Mouse (Mus musculus) embryonic facial prominence, embryonic 13.5 days (tissue): ENCODE data around the gene Atp23. TPM values are rescaled to one million over a fixed set of nuclear protein-coding genes. Genes with fewer than 3 reads are reported as not detected.

Experiments
- ATAC-seq: fragments of 200-750 bp; cut with Nextera tagmentation; 2 replicates; pipeline ENCODE4 v1.8.0; 2017; ENCODE audit warnings: low read depth; ENCODE audit not compliant: insufficient number of reproducible peaks, insufficient read depth, low FRiP score, low TSS enrichment
- H3K27ac ChIP-seq: fragments of 300-500 bp; sonication (generic); 2 replicates; pipeline ENCODE4 v1.5.1; 2015; ENCODE audit warnings: moderate library complexity, mild to moderate bottlenecking, inconsistent platforms
- H3K27me3 ChIP-seq: fragments of 300-500 bp; sonication (generic); 2 replicates; pipeline ENCODE4 v1.6.1; 2015; ENCODE audit warnings: mild to moderate bottlenecking, inconsistent platforms
- H3K36me3 ChIP-seq: fragments of 300-500 bp; sonication (generic); 2 replicates; pipeline ENCODE4 v1.6.1; 2015; ENCODE audit warnings: mild to moderate bottlenecking, inconsistent platforms
- H3K4me1 ChIP-seq: fragments of 300-500 bp; sonication (generic); 2 replicates; pipeline ENCODE4 v1.6.1; 2015; ENCODE audit warnings: inconsistent platforms
- H3K4me2 ChIP-seq: fragments of 300-500 bp; sonication (generic); 2 replicates; pipeline ENCODE4 v1.6.1; 2015; ENCODE audit warnings: moderate library complexity, mild to moderate bottlenecking, inconsistent platforms
- H3K4me3 ChIP-seq: fragments of 300-500 bp; sonication (generic); 2 replicates; pipeline ENCODE4 v1.5.1; 2015; ENCODE audit warnings: mild to moderate bottlenecking, inconsistent platforms
- H3K9ac ChIP-seq: fragments of 300-500 bp; sonication (generic); 2 replicates; pipeline ENCODE4 v1.6.1; 2015; ENCODE audit warnings: mild to moderate bottlenecking, inconsistent platforms
- H3K9me3 ChIP-seq: fragments of 300-500 bp; sonication (generic); 2 replicates; pipeline ENCODE4 v1.6.1; 2016; ENCODE audit warnings: inconsistent platforms
- WGBS: fragments of 180-500 bp; shearing (Covaris S2); methylation state at CpG from one replicate; pipeline ENCODE4 v1.1.7; 2015; ENCODE audit warnings: mixed read lengths; 5-methylcytosine and 5-hydroxymethylcytosine counted together
- polyA plus RNA-seq: library from polyadenylated mRNA; unstranded; fragments of >200 nt; fragmentation: Nextera tagmentation; extraction: Ambion mirVana; gene quantifications from 2 replicates; pipeline ENCODE4 v1.2.1, GENCODE M21; 2015

Gene Atp23
- 19.7 and 19.9 TPM in 2 replicates for polyA plus RNA-seq

- WGBS, result under 1% methylated on average over 56 of the region's 56 CpGs
- no peaks in the 10 kb centered on the region for H3K27me3 ChIP-seq
- peak within 1 kb of the TSS; percentile 80 for H3K4me3 ChIP-seq
- peaks cover 20% of the 10 kb centered on the region for H3K4me1 ChIP-seq
- H3K9ac ChIP-seq, result peak within 1 kb of the TSS; percentile 82
- ATAC-seq, result peak; percentile 83
- no peaks in the 10 kb centered on the region for H3K9me3 ChIP-seq
- peak within 1 kb of the TSS; percentile 44; the same call in 1 of the 2 replicates for H3K27ac ChIP-seq
- H3K4me2 ChIP-seq, result peak within 1 kb of the TSS; percentile 97
- H3K36me3 ChIP-seq, result peaks cover 18% of the 10 kb centered on the region
Observed at GRCm38 (mm10) chr10:126900821-126901487, at the start of gene Atp23. Gene Atp23 (minus strand): TSS chr10:126901355.

GRCm38 (mm10) chr10:126950572-126950971 is 49.4 kb upstream of the Atp23 start:
- H3K27ac ChIP-seq, result no peak overlapping the region
- H3K9ac ChIP-seq, result no peak overlapping the region
- H3K4me3 ChIP-seq, result no peak overlapping the region
- H3K9me3 ChIP-seq, result no peaks in the 10 kb centered on the region
- 80% methylated on average over 4 of the region's 4 CpGs for WGBS
- H3K27me3 ChIP-seq, result no peaks in the 10 kb centered on the region
- no peak overlapping the region for H3K4me2 ChIP-seq
- peaks cover 13% of the 10 kb centered on the region for H3K4me1 ChIP-seq
- ATAC-seq, result no peak
- no peaks in the 10 kb centered on the region for H3K36me3 ChIP-seq

- 74% methylated on average over 5 of the region's 5 CpGs for WGBS
Observed at GRCm38 (mm10) chr10:126949824-126950223, 48.7 kb upstream of the Atp23 start.

GRCm38 (mm10) chr10:126945531-126945930 is 44.4 kb upstream of the Atp23 start:
- H3K27me3 ChIP-seq, result no peaks in the 10 kb centered on the region
- H3K4me3 ChIP-seq, result no peak overlapping the region
- H3K9ac ChIP-seq, result no peak overlapping the region
- H3K9me3 ChIP-seq, result no peaks in the 10 kb centered on the region
- ATAC-seq, result no peak
- H3K4me2 ChIP-seq, result no peak overlapping the region
- H3K4me1 ChIP-seq, result peaks cover 9% of the 10 kb centered on the region
- 90% methylated on average over 5 of the region's 5 CpGs for WGBS
- H3K27ac ChIP-seq, result no peak overlapping the region
- H3K36me3 ChIP-seq, result no peaks in the 10 kb centered on the region

More at GRCm38 (mm10) chr10:126949824-126950223, 48.7 kb upstream of the Atp23 start:
- no peak overlapping the region for H3K4me2 ChIP-seq
- H3K27me3 ChIP-seq, result no peaks in the 10 kb centered on the region
- no peak overlapping the region for H3K4me3 ChIP-seq
- ATAC-seq, result no peak
- no peaks in the 10 kb centered on the region for H3K9me3 ChIP-seq
- H3K27ac ChIP-seq, result no peak overlapping the region
- H3K4me1 ChIP-seq, result peaks cover 13% of the 10 kb centered on the region
- H3K9ac ChIP-seq, result no peak overlapping the region
- no peaks in the 10 kb centered on the region for H3K36me3 ChIP-seq

GRCm38 (mm10) chr10:126940949-126941348 is 39.8 kb upstream of the Atp23 start:
- 72% methylated on average over 7 of the region's 7 CpGs for WGBS
- Histone ChIP-seq H3K4me1 (peaks cover 7% of the 10 kb centered on the region), H3K9me3 (0 out of 2 replicates have a peak, but pooled peaks cover 3% of the 10 kb centered on the region), H3K27ac (no peak overlapping the region), H3K27me3 (no peaks in the 10 kb centered on the region), H3K4me3 (no peak overlapping the region), H3K36me3 (no peaks in the 10 kb centered on the region), H3K9ac (no peak overlapping the region), H3K4me2 (no peak overlapping the region)
- ATAC-seq, result no peak

- WGBS, result 36% methylated on average over 18 of the region's 18 CpGs
- no peaks in the 10 kb centered on the region for H3K27me3 ChIP-seq
- 0 out of 2 replicates have a peak, but pooled peaks cover 3% of the 10 kb centered on the region for H3K9me3 ChIP-seq
- ATAC-seq, result peak; percentile 76
- H3K36me3 ChIP-seq, result no peaks in the 10 kb centered on the region
- H3K4me3 ChIP-seq, result no peak overlapping the region
- peak overlapping the region; percentile 31 for H3K4me2 ChIP-seq
- peak overlapping the region; percentile 98 for H3K27ac ChIP-seq
- peaks cover 45% of the 10 kb centered on the region for H3K4me1 ChIP-seq
- peak overlapping the region; percentile 27 for H3K9ac ChIP-seq
Observed at GRCm38 (mm10) chr10:126935556-126936381, 34.6 kb upstream of the Atp23 start.

GRCm38 (mm10) chr10:126935121-126935520 is 34.0 kb upstream of the Atp23 start:
- H3K36me3 ChIP-seq, result no peaks in the 10 kb centered on the region
- H3K4me2 ChIP-seq, result peak overlapping the region; percentile 31
- peak; percentile 17; the same call in 1 of the 2 replicates for ATAC-seq
- H3K27me3 ChIP-seq, result no peaks in the 10 kb centered on the region
- peak overlapping the region; percentile 27 for H3K9ac ChIP-seq
- WGBS, result 72% methylated on average over 8 of the region's 8 CpGs
- 0 out of 2 replicates have a peak, but pooled peaks cover 3% of the 10 kb centered on the region for H3K9me3 ChIP-seq
- no peak overlapping the region for H3K4me3 ChIP-seq
- H3K4me1 ChIP-seq, result peaks cover 52% of the 10 kb centered on the region
- peak overlapping the region; percentile 98 for H3K27ac ChIP-seq

GRCm38 (mm10) chr10:126934561-126934960 is 33.4 kb upstream of the Atp23 start:
- H3K27ac ChIP-seq, result peak overlapping the region; percentile 98
- no peak overlapping the region for H3K9ac ChIP-seq
- WGBS, result 68% methylated on average over 13 of the region's 13 CpGs
- peaks cover 58% of the 10 kb centered on the region for H3K4me1 ChIP-seq
- peak overlapping the region; percentile 31; the same call in 1 of the 2 replicates for H3K4me2 ChIP-seq
- no peaks in the 10 kb centered on the region for H3K27me3 ChIP-seq
- ATAC-seq, result no peak
- 0 out of 2 replicates have a peak, but pooled peaks cover 3% of the 10 kb centered on the region for H3K9me3 ChIP-seq
- H3K4me3 ChIP-seq, result no peak overlapping the region
- H3K36me3 ChIP-seq, result no peaks in the 10 kb centered on the region

GRCm38 (mm10) chr10:126931760-126932139 is 30.6 kb upstream of the Atp23 start:
- peaks cover 82% of the 10 kb centered on the region for H3K4me1 ChIP-seq
- no peaks in the 10 kb centered on the region for H3K9me3 ChIP-seq
- no peak for ATAC-seq
- peak overlapping the region; percentile 100 for H3K27ac ChIP-seq
- peak overlapping the region; percentile 58 for H3K9ac ChIP-seq
- H3K36me3 ChIP-seq, result no peaks in the 10 kb centered on the region
- no peaks in the 10 kb centered on the region for H3K27me3 ChIP-seq
- H3K4me3 ChIP-seq, result no peak overlapping the region
- H3K4me2 ChIP-seq, result peak overlapping the region; percentile 39

GRCm38 (mm10) chr10:126931123-126931759 is 30.1 kb upstream of the Atp23 start:
- peak overlapping the region; percentile 58 for H3K9ac ChIP-seq
- peak overlapping the region; percentile 100 for H3K27ac ChIP-seq
- H3K9me3 ChIP-seq, result no peaks in the 10 kb centered on the region
- no peaks in the 10 kb centered on the region for H3K36me3 ChIP-seq
- H3K4me2 ChIP-seq, result peak overlapping the region; percentile 39
- no peak for ATAC-seq
- H3K4me3 ChIP-seq, result no peak overlapping the region
- 28% methylated on average over 8 of the region's 8 CpGs for WGBS
- no peaks in the 10 kb centered on the region for H3K27me3 ChIP-seq
- peaks cover 83% of the 10 kb centered on the region for H3K4me1 ChIP-seq
